Mouse (Mus musculus): ENCODE measurements around the gene Gm6217. TPM values are rescaled to one million over a fixed set of nuclear protein-coding genes. Genes with fewer than 3 reads are reported as not detected.
"Not testable (repeated sequence)": the region's sequence is repeated elsewhere in the genome, so short reads cannot be mapped to it uniquely, and the experiment has no call there.

Gene Gm6217
- polyA plus RNA-seq (2015; fragmentation: Nextera tagmentation; extraction: Ambion mirVana): not detected in 2 replicates

DNA sequence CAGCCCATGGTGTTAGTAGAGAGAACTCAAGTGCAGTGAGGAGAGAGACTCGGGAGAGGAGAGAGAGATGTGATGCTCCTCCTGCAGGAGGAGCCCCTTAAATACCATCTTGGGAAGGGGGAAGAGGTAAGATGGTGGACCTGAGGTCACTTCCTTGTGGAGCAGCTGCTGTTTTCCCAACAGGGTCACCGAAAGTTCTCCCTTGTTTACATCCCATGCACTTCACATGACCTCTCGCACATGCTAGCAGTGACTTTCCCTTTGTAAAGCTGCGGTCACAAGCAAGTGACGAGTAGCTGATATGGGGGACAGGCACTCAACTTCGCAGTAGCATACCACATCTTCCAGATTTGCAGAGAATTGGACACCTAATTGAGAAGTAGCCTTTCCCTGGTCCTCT is at the start of gene Gm6217:
TSS of gene Gm6217 (minus strand) at position 74 of the 400 bp plus-strand sequence.
- WGBS: no CpG with 5 or more reads among the region's 6 CpGs
- not testable (repeated sequence) for H3K36me3 ChIP-seq (ENCODE audit: insufficient read depth, low read length); H3K27me3 ChIP-seq (ENCODE audit: insufficient read depth, low read length); H3K4me3 ChIP-seq (replicated peaks; ENCODE audit: low read depth, low read length); H3K4me2 ChIP-seq (ENCODE audit: low read length); ATAC-seq (replicated peaks; ENCODE audit: low FRiP score, low read depth); DNase-seq (ENCODE audit: low spot score); H3K9ac ChIP-seq (ENCODE audit: low read depth, low read length); H3K9me3 ChIP-seq (replicated peaks; ENCODE audit: low read length); H3K4me1 ChIP-seq (replicated peaks; ENCODE audit: insufficient read depth, low read length); H3K27ac ChIP-seq

DNA sequence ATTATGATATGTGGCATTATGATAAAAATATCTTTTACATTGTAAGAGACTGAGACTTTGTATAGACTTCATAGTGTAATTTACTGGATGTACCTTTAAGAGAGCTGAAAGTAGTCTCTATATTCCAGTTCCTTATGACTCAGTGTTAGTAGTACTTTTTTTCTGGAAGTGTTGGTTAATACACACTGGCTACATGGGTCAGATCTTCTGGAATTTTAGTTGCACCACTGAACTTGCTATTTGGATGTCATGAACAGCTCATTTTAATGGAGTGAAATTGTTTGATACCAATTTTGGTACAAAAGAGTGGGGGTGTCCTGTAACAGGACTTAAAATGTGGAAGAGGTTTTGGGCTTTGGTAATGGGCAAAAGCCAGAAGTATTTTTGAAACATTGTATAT is 46.6 kb upstream of the Gm6217 start:
- no peaks in the 10 kb centered on the region for H3K36me3 ChIP-seq (ENCODE audit: insufficient read depth, low read length)
- TF ChIP-seq CTCF (IDR thresholded peaks at IDR 0.05; ENCODE audit: low read depth): no peak
- H3K9ac ChIP-seq (ENCODE audit: low read depth, low read length): no peak overlapping the region
- no peaks in the 10 kb centered on the region for H3K27me3 ChIP-seq (ENCODE audit: insufficient read depth, low read length)
- H3K4me2 ChIP-seq (ENCODE audit: low read length): no peak overlapping the region
- no peak for ATAC-seq (replicated peaks; ENCODE audit: low FRiP score, low read depth)
- no peak overlapping the region for H3K27ac ChIP-seq
- no peak for DNase-seq (ENCODE audit: low spot score)
- H3K4me1 ChIP-seq (replicated peaks; ENCODE audit: insufficient read depth, low read length): no peaks in the 10 kb centered on the region
- H3K4me3 ChIP-seq (replicated peaks; ENCODE audit: low read depth, low read length): no peak overlapping the region
- no peaks in the 10 kb centered on the region for H3K9me3 ChIP-seq (replicated peaks; ENCODE audit: low read length)

DNA sequence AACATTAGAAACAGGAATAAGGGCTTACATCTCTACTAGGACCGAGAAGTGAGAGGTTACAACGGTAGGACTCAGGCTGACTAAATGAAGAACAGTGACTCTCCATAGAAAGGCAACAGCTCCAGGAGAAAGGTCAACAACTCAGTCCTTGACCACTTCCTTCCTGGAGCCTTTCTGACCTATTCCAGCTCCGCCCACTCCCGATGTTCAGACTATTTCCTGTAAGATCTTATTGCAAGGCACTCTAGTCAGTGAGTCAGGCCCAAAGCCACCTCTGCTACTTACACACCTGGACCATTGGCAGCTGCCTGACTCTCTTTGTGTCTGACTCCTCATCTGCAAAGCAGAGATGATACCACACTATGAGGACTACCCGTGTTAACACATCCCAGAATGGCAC is 44.6 kb upstream of the Gm6217 start:
- H3K9me3 ChIP-seq (replicated peaks; ENCODE audit: low read length): no peaks in the 10 kb centered on the region
- ATAC-seq (replicated peaks; ENCODE audit: low FRiP score, low read depth): no peak
- no peak overlapping the region for H3K4me3 ChIP-seq (replicated peaks; ENCODE audit: low read depth, low read length)
- H3K36me3 ChIP-seq (ENCODE audit: insufficient read depth, low read length): no peaks in the 10 kb centered on the region
- no peak for TF ChIP-seq CTCF (IDR thresholded peaks at IDR 0.05; ENCODE audit: low read depth)
- no peaks in the 10 kb centered on the region for H3K4me1 ChIP-seq (replicated peaks; ENCODE audit: insufficient read depth, low read length)
- H3K27me3 ChIP-seq (ENCODE audit: insufficient read depth, low read length): no peaks in the 10 kb centered on the region
- no peak overlapping the region for H3K27ac ChIP-seq
- no peak overlapping the region for H3K4me2 ChIP-seq (ENCODE audit: low read length)
- WGBS: 71% methylated on average over 5 of the region's 5 CpGs
- no peak for DNase-seq (ENCODE audit: low spot score)
- no peak overlapping the region for H3K9ac ChIP-seq (ENCODE audit: low read depth, low read length)

- Histone ChIP-seq H3K9ac (ENCODE audit: low read depth, low read length) (no peak overlapping the region), H3K4me3 (replicated peaks; ENCODE audit: low read depth, low read length) (no peak overlapping the region), H3K4me2 (ENCODE audit: low read length) (no peak overlapping the region), H3K4me1 (replicated peaks; ENCODE audit: insufficient read depth, low read length) (no peaks in the 10 kb centered on the region), H3K36me3 (ENCODE audit: insufficient read depth, low read length) (no peaks in the 10 kb centered on the region), H3K27ac (peak overlapping the region; percentile 13; the same call in 1 of the 2 replicates), H3K9me3 (replicated peaks; ENCODE audit: low read length) (no peaks in the 10 kb centered on the region), H3K27me3 (ENCODE audit: insufficient read depth, low read length) (no peaks in the 10 kb centered on the region)
- ATAC-seq (replicated peaks; ENCODE audit: low FRiP score, low read depth) (no peak; the same call in 1 of the 2 replicates), DNase-seq (ENCODE audit: low spot score) (peak; percentile 31)
- TF ChIP-seq CTCF (IDR thresholded peaks at IDR 0.05; ENCODE audit: low read depth): no peak
- 78% methylated on average over 9 of the region's 9 CpGs for WGBS
Measured at GRCm38 (mm10) chr1:82974342-82974741, 43.1 kb upstream of the Gm6217 start.

GRCm38 (mm10) chr1:82973901-82974300 is 42.7 kb upstream of the Gm6217 start:
- no peak for ATAC-seq (replicated peaks; ENCODE audit: low FRiP score, low read depth)
- H3K4me1 ChIP-seq (replicated peaks; ENCODE audit: insufficient read depth, low read length): no peaks in the 10 kb centered on the region

GRCm38 (mm10) chr1:82973244-82973643 is 42.0 kb upstream of the Gm6217 start:
- peak; percentile 37 for TF ChIP-seq CTCF (IDR thresholded peaks at IDR 0.05; ENCODE audit: low read depth)
- H3K4me2 ChIP-seq (ENCODE audit: low read length): no peak overlapping the region
- H3K9me3 ChIP-seq (replicated peaks; ENCODE audit: low read length): no peaks in the 10 kb centered on the region
- 71% methylated on average over 1 of the region's 1 CpGs for WGBS
- H3K36me3 ChIP-seq (ENCODE audit: insufficient read depth, low read length): no peaks in the 10 kb centered on the region
- ATAC-seq (replicated peaks; ENCODE audit: low FRiP score, low read depth): no peak
- no peak overlapping the region for H3K27ac ChIP-seq
- no peaks in the 10 kb centered on the region for H3K27me3 ChIP-seq (ENCODE audit: insufficient read depth, low read length)
- no peaks in the 10 kb centered on the region for H3K4me1 ChIP-seq (replicated peaks; ENCODE audit: insufficient read depth, low read length)
- no peak overlapping the region for H3K4me3 ChIP-seq (replicated peaks; ENCODE audit: low read depth, low read length)
- peak; percentile 15 for DNase-seq (ENCODE audit: low spot score)
- H3K9ac ChIP-seq (ENCODE audit: low read depth, low read length): no peak overlapping the region

More at GRCm38 (mm10) chr1:82973901-82974300, 42.7 kb upstream of the Gm6217 start:
- H3K36me3 ChIP-seq (ENCODE audit: insufficient read depth, low read length): no peaks in the 10 kb centered on the region
- H3K27me3 ChIP-seq (ENCODE audit: insufficient read depth, low read length): no peaks in the 10 kb centered on the region
- H3K27ac ChIP-seq: peak overlapping the region; percentile 13; the same call in 1 of the 2 replicates
- TF ChIP-seq CTCF (IDR thresholded peaks at IDR 0.05; ENCODE audit: low read depth): no peak
- H3K9ac ChIP-seq (ENCODE audit: low read depth, low read length): no peak overlapping the region
- WGBS: 63% methylated on average over 6 of the region's 6 CpGs
- DNase-seq (ENCODE audit: low spot score): peak; percentile 16
- no peak overlapping the region for H3K4me2 ChIP-seq (ENCODE audit: low read length)
- no peak overlapping the region for H3K4me3 ChIP-seq (replicated peaks; ENCODE audit: low read depth, low read length)
- no peaks in the 10 kb centered on the region for H3K9me3 ChIP-seq (replicated peaks; ENCODE audit: low read length)

- TF ChIP-seq CTCF (IDR thresholded peaks at IDR 0.05; ENCODE audit: low read depth): no peak
- no peaks in the 10 kb centered on the region for H3K9me3 ChIP-seq (replicated peaks; ENCODE audit: low read length)
- no peak overlapping the region for H3K9ac ChIP-seq (ENCODE audit: low read depth, low read length)
- H3K4me2 ChIP-seq (ENCODE audit: low read length): no peak overlapping the region
- no peaks in the 10 kb centered on the region for H3K27me3 ChIP-seq (ENCODE audit: insufficient read depth, low read length)
- DNase-seq (ENCODE audit: low spot score) (peak; percentile 43), ATAC-seq (replicated peaks; ENCODE audit: low FRiP score, low read depth) (no peak)
- no peaks in the 10 kb centered on the region for H3K36me3 ChIP-seq (ENCODE audit: insufficient read depth, low read length)
- H3K4me3 ChIP-seq (replicated peaks; ENCODE audit: low read depth, low read length): no peak overlapping the region
- H3K4me1 ChIP-seq (replicated peaks; ENCODE audit: insufficient read depth, low read length): no peaks in the 10 kb centered on the region
- H3K27ac ChIP-seq: peak overlapping the region; percentile 8; the same call in 1 of the 2 replicates
- 62% methylated on average over 4 of the region's 4 CpGs for WGBS
Measured at GRCm38 (mm10) chr1:82972046-82972445, 40.8 kb upstream of the Gm6217 start.

All from kidney, postnatal 0 days (tissue).